Mouse (Mus musculus) heart, adult 2 months (tissue): ENCODE measurements around the gene Calm5.

ENCODE experiments used
- CTCF ChIP-seq: fragments of 200-600 bp; IDR thresholded peaks from 2 replicates; pipeline ENCODE4 v1.8.1; 2022; ENCODE audit warnings: antibody characterized with exemption, mild to moderate bottlenecking, moderate library complexity
- POLR2A ChIP-seq: fragments of 200-500 bp; IDR thresholded peaks from 2 replicates; pipeline ENCODE4 v1.6.1; 2011; ENCODE audit warnings: mild to moderate bottlenecking, low read depth, low read length, control low read depth; ENCODE audit not compliant: insufficient read depth

DNA sequence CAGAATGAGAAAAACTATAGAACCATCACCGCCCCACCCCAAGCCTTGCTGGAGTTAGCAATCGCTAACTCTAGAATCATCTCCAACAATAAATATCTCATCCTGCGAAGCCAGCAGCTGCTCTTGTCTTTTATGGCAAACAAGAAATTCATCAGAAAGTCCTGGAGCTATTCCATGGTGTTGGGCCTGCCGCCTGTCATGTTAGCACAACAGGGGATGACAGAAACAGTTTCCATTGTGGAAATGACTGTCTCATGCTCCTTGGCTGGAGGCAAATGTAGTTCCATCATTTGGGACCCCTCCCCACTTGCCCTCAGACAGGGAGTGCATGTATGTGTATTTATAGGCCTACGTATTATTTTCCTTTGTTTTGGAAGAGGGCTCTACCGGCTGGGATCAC lies 22.5 kb downstream of the Calm5 start:
- no peak for TF ChIP-seq CTCF
- no peak for TF ChIP-seq POLR2A
